Mouse (Mus musculus) heart, embryonic 15.5 days (tissue): Measurements from ENCODE around the gene Tmem125. TPM values are rescaled to one million over a fixed set of nuclear protein-coding genes. Genes with fewer than 3 reads are reported as not detected.
"Not testable (repeated sequence)": the region's sequence is repeated elsewhere in the genome, so short reads cannot be mapped to it uniquely, and the experiment has no call there.

Experiments
- ATAC-seq: fragments of 200-750 bp; cut with Nextera tagmentation; replicated peaks from 2 replicates; pipeline ENCODE4 v1.8.0; 2017; ENCODE audit warnings: low read depth, moderate TSS enrichment; ENCODE audit not compliant: insufficient number of reproducible peaks, insufficient read depth, low FRiP score
- H3K27ac ChIP-seq: fragments of 300-500 bp; sonication (generic); 2 replicates; pipeline ENCODE4 v1.5.1; 2015; ENCODE audit warnings: mild to moderate bottlenecking, inconsistent platforms
- H3K27me3 ChIP-seq: fragments of 300-500 bp; sonication (generic); 2 replicates; pipeline ENCODE4 v1.6.1; 2015; ENCODE audit warnings: inconsistent platforms
- H3K36me3 ChIP-seq: fragments of 300-500 bp; sonication (generic); 2 replicates; pipeline ENCODE4 v1.6.1; 2015; ENCODE audit warnings: mild to moderate bottlenecking, inconsistent platforms
- H3K4me1 ChIP-seq: fragments of 300-500 bp; sonication (generic); replicated peaks from 2 replicates; pipeline ENCODE4 v1.6.1; 2015; ENCODE audit warnings: inconsistent platforms
- H3K4me2 ChIP-seq: fragments of 300-500 bp; sonication (generic); 2 replicates; pipeline ENCODE4 v1.6.1; 2015; ENCODE audit warnings: inconsistent platforms, mild to moderate bottlenecking, moderate library complexity
- H3K4me3 ChIP-seq: fragments of 300-500 bp; sonication (generic); 2 replicates; pipeline ENCODE4 v1.5.1; 2015; ENCODE audit warnings: mild to moderate bottlenecking, inconsistent platforms
- H3K9ac ChIP-seq: fragments of 300-500 bp; sonication (generic); 2 replicates; pipeline ENCODE4 v1.6.1; 2015; ENCODE audit warnings: mild to moderate bottlenecking, inconsistent platforms
- H3K9me3 ChIP-seq: fragments of 300-500 bp; sonication (generic); replicated peaks from 2 replicates; pipeline ENCODE4 v1.6.1; 2016; ENCODE audit warnings: inconsistent platforms
- WGBS: fragments of 180-500 bp; shearing (Covaris S2); methylation state at CpG from one replicate; pipeline ENCODE4 v1.1.7; 2015; ENCODE audit warnings: mixed read lengths; 5-methylcytosine and 5-hydroxymethylcytosine counted together
- polyA plus RNA-seq: library from polyadenylated mRNA; unstranded; fragments of >200 nt; fragmentation: Nextera tagmentation; extraction: Ambion mirVana; gene quantifications from 2 replicates; pipeline ENCODE4 v1.2.1, GENCODE M21; 2015

Tmem125 gene
- polyA plus RNA-seq, 1 experiment from 2014 or later, result 0.39 TPM

DNA sequence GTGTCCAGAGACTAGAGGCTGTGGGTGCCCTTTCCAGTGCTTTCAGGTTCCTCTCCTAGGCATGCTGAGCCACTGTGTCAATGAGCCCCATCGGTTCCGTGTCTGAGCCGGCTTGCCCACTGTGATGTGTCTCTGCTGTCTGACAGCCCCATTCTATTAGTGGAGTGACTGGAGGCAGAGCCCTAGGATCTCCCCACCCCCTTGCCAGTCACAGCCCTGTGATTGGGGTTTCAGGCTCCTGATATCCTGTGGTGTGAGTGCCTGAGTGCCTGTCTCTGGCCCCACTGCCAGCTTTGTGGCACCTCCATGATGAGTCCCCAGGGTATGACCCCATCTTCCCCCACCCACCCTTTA, 21.1 kb upstream of the Tmem125 start:
- Histone ChIP-seq H3K4me1 (no peaks in the 10 kb centered on the region), H3K36me3 (no peaks in the 10 kb centered on the region), H3K4me3 (no peak overlapping the region), H3K27me3 (peaks cover 20% of the 10 kb centered on the region), H3K9ac (no peak overlapping the region), H3K27ac (no peak overlapping the region), H3K4me2 (no peak overlapping the region), H3K9me3 (no peaks in the 10 kb centered on the region)
- WGBS, result 52% methylated on average over 3 of the region's 3 CpGs
- no peak for ATAC-seq

DNA sequence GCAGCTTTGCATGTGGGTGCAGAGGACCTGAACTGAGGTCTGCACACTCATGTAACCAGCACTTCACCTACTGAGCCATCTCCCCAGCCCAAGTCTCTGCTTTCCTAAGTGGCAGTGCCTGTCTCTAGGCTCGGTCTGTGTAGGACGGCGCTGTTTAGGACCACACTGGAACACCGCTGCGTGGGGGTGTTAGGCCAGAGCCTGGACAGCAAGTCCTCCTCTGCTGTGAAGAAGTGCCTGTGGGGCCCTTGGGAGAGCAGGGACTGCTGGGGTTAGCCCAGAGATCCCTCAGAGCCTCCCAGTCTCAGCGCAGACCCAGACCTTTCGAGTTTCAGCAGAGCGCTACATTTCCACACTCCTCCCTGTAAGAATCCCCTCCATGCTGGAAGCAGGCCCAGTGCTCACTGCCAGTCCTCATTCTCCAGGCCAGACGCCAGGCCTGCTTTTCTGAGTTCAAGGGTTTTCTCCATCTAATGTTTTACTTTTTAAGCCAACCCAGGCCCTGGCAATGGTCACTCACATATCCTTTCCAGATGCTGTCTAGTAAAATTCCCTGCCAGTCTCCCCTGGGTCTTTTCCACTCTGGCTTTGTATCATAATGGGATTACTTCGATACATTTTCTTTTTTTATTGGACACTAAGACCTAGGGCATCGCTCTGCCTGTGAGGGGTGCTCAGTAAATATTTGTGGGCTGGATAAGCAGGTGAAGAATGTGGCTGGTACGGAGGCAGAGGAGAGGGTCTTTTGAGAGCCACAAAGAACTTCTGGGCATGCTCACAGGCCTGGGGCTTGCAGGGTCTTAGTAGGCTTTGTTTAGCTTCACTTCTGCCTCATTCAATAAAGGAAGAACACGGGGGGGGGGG, 20.4 kb upstream of the Tmem125 start:
- no peaks in the 10 kb centered on the region for H3K4me1 ChIP-seq
- peak; percentile 23; the same call in 1 of the 2 replicates for ATAC-seq
- H3K27ac ChIP-seq, result no peak overlapping the region
- no peak overlapping the region for H3K4me3 ChIP-seq
- H3K27me3 ChIP-seq, result peaks cover 14% of the 10 kb centered on the region; the same call in 1 of the 2 replicates
- H3K4me2 ChIP-seq, result no peak overlapping the region
- no peaks in the 10 kb centered on the region for H3K36me3 ChIP-seq
- no peak overlapping the region for H3K9ac ChIP-seq
- no peaks in the 10 kb centered on the region for H3K9me3 ChIP-seq
- 72% methylated on average over 13 of the region's 13 CpGs for WGBS

DNA sequence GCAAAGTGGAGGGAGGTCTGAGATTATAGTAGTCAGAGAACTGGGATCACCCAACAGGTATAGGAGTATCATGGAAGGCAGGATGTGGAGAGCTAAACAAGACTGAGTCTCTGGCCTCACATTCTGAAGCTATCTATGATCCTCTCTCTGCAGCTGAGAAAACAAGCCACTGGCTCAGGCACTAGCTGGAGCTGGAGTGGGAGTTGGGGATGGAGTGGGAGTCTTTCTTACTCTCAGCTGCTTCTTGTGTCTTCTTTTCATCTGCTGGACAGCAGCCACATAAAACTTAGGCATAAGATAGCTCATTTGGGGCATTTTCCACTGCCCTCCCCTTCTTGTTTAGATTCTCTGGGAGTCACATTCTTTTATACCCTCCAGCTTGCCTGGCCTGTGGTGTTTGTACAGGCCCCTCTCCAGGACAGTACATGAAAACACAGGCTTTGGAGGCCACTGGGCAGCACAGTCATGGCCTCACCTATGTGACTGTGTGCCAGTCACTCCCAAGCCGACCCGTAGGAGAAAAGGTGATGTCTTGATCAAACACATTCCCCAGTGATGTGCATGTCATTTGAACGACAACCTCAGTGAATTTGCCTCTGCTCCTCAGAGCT, 9.3 kb upstream of the Tmem125 start:
- no peak overlapping the region for H3K27ac ChIP-seq
- no peaks in the 10 kb centered on the region for H3K4me1 ChIP-seq
- H3K9ac ChIP-seq, result no peak overlapping the region
- H3K4me3 ChIP-seq, result no peak overlapping the region
- H3K36me3 ChIP-seq, result no peaks in the 10 kb centered on the region
- no peaks in the 10 kb centered on the region for H3K9me3 ChIP-seq
- 57% methylated on average over 3 of the region's 3 CpGs for WGBS
- no peak; the same call in 1 of the 2 replicates for ATAC-seq
- H3K27me3 ChIP-seq, result 0 out of 2 replicates have a peak, but pooled peaks cover 5% of the 10 kb centered on the region
- no peak overlapping the region for H3K4me2 ChIP-seq

DNA sequence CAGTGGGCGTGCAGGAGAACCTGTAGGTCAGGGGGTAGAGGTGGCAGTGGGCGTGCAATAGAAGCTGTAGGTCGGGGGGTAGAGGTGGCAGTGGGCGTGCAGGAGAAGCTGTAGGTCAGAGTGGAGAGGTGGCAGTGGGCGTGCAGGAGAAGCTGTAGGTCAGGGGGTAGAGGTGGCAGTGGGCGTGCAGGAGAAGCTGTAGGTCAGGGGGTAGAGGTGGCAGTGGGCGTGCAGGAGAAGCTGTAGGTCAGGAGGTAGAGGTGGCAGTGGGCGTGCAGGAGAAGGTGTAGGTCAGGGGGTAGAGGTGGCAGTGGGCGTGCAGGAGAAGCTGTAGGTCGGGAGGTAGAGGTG, 4.3 kb upstream of the Tmem125 start:
- H3K36me3 ChIP-seq, H3K4me2 ChIP-seq, H3K27ac ChIP-seq, H3K27me3 ChIP-seq, ATAC-seq, H3K9ac ChIP-seq, H3K4me3 ChIP-seq, H3K9me3 ChIP-seq, H3K4me1 ChIP-seq: not testable (repeated sequence)
- 80% methylated on average over 10 of the region's 10 CpGs for WGBS

DNA sequence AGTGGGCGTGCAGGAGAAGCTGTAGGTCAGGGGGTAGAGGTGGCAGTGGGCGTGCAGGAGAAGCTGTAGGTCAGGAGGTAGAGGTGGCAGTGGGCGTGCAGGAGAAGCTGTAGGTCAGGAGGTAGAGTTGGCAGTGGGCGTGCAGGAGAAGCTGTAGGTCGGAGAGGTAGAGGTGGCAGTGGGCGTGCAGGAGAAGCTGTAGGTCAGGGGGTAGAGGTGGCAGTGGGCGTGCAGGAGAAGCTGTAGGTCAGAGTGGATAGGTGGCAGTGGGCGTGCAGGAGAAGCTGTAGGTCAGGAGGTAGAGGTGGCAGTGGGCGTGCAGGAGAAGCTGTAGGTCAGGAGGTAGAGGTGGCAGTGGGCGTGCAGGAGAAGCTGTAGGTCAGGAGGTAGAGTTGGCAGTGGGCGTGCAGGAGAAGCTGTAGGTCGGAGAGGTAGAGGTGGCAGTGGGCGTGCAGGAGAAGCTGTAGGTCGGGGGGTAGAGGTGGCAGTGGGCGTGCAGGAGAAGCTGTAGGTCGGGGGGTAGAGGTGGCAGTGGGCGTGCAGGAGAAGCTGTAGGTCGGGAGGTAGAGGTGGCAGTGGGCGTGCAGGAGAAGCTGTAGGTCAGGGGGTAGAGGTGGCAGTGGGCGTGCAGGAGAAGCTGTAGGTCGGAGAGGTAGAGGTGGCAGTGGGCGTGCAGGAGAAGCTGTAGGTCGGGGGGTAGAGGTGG, 3.7 kb upstream of the Tmem125 start:
- H3K4me2 ChIP-seq, H3K27ac ChIP-seq, H3K27me3 ChIP-seq, ATAC-seq, H3K4me3 ChIP-seq, H3K9me3 ChIP-seq, H3K9ac ChIP-seq, H3K36me3 ChIP-seq: not testable (repeated sequence)
- peaks cover 12% of the 10 kb centered on the region for H3K4me1 ChIP-seq
- 85% methylated on average over 23 of the region's 23 CpGs for WGBS

DNA sequence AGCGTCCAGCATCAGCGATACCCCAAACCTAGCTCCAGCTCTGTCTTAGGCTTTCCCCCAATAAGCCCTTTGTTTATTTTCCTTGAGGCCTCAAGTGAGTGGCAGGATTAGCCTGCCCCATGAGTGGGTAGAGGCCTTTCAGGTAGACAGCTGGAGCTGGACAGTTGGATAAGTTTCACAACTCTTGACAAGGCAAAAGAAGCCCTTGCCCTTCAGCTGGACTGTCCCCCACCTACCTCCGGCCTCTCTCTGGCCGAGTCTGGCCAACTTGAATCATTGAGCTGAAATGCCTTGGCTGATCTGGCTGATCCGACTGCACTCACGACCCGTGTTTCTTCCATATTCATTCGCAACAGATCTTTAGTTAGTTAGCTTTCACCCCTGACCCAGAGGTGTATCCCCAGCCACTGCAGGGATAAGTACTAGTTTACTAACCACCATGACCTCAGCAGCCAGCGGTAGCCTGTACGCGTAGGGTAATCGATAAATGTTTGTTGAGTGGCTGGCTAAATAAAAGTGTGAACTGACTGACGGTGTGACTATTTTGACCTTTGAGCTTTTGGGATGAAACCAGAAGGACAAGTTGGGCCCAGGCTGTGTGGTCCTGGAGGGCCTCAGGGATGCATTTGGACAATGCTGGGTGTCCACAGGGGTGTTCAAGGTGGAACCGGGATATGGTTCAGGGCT, 740 bp upstream of the Tmem125 start:
- ATAC-seq, result no peak
- no peaks in the 10 kb centered on the region for H3K9me3 ChIP-seq
- H3K4me1 ChIP-seq, result peaks cover 12% of the 10 kb centered on the region
- 76% methylated on average over 14 of the region's 14 CpGs for WGBS
- H3K4me2 ChIP-seq, result peak overlapping the region; percentile 74
- no peaks in the 10 kb centered on the region for H3K36me3 ChIP-seq
- no peak overlapping the region for H3K27ac ChIP-seq
- H3K9ac ChIP-seq, result no peak overlapping the region
- H3K4me3 ChIP-seq, result peak overlapping the region; percentile 46; the same call in 1 of the 2 replicates
- H3K27me3 ChIP-seq, result peaks cover 15% of the 10 kb centered on the region

DNA sequence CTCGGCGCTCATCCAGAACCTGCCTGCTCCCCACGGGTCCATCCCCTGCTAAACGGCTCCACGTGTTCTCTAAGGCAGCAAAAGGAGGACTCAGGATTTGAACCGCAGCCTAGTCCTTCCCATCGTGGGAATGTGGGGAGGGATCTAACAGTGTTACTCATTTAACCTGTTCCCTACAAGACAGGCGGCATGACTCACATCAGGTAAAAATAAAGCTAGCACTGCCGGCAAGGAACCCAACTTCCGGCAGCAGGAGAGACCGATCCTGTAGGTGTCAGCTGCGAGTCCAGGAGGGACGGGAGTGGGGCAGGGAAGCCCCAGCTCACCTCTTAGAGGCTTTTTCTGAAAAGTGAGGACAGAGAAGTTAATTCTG, 700 bp downstream of the Tmem125 start:
- Histone ChIP-seq H3K4me1 (peaks cover 12% of the 10 kb centered on the region), H3K4me2 (peak overlapping the region; percentile 74), H3K9ac (no peak overlapping the region), H3K27ac (no peak overlapping the region), H3K9me3 (no peaks in the 10 kb centered on the region), H3K36me3 (no peaks in the 10 kb centered on the region), H3K4me3 (peak overlapping the region; percentile 46), H3K27me3 (peaks cover 18% of the 10 kb centered on the region)
- 6% methylated on average over 13 of the region's 13 CpGs for WGBS
- ATAC-seq, result no peak

DNA sequence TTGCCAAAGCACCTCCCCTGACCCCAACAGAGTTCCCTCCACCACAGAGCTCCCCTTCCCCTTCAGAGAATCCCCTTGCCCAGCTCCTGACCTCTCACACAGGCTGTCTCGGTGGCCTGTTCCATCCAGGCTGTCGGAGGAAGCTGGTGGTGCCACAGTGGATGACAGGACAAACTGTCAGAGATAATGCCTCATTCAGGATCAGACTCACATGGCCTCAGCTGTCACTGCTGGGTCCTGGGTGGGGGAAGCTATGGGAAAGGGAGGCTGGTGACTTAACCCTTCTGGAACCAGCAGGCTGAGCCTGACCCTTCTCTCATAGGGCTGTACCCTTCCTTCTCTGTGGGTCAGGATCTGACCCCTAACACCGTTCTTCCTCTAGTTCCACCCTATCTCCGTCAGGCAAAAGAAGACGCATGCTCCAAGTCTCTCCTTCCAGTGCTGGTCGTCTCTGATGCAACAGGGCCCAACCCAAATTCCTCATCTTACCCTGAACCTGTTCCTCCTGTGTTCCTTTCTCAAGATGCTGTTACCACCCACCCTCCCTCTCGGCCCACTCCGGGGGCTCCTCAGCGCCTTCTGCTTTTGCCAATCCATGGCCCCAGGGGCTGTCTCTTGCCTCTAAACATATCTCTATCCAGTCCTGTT, 1.2 kb downstream of the Tmem125 start:
- no peak for ATAC-seq
- Histone ChIP-seq H3K9me3 (no peaks in the 10 kb centered on the region), H3K27me3 (peaks cover 18% of the 10 kb centered on the region), H3K9ac (no peak overlapping the region), H3K4me1 (peaks cover 12% of the 10 kb centered on the region), H3K4me3 (peak overlapping the region; percentile 46; the same call in 1 of the 2 replicates), H3K36me3 (no peaks in the 10 kb centered on the region), H3K4me2 (peak overlapping the region; percentile 74), H3K27ac (no peak overlapping the region)
- 44% methylated on average over 9 of the region's 9 CpGs for WGBS

DNA sequence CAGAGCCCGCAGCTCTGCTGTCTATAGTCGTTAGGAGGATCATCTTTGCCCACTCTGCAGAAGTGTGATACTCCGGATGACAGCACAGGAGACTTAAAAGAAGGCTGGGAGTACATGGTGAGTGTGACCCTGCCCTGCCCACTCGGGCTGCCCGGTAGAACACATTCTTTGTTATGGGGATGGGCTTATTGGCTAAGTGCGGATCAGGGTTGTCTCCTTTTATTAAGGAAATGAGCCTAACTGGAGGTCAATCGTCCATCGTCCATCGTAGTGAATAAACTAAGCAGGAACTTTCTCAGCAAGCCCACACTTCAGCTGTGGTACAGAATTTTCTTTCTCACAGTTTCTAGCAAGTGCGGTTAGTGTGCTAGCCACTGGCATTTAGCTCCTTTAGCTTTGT, 3.9 kb downstream of the Tmem125 start:
- no peak overlapping the region for H3K4me2 ChIP-seq
- H3K4me1 ChIP-seq, result peaks cover 12% of the 10 kb centered on the region
- H3K9ac ChIP-seq, result no peak overlapping the region
- H3K27me3 ChIP-seq, result peaks cover 29% of the 10 kb centered on the region
- H3K27ac ChIP-seq, result no peak overlapping the region
- no peak for ATAC-seq
- no peaks in the 10 kb centered on the region for H3K36me3 ChIP-seq
- no peak overlapping the region for H3K4me3 ChIP-seq
- 41% methylated on average over 10 of the region's 10 CpGs for WGBS
- H3K9me3 ChIP-seq, result no peaks in the 10 kb centered on the region

DNA sequence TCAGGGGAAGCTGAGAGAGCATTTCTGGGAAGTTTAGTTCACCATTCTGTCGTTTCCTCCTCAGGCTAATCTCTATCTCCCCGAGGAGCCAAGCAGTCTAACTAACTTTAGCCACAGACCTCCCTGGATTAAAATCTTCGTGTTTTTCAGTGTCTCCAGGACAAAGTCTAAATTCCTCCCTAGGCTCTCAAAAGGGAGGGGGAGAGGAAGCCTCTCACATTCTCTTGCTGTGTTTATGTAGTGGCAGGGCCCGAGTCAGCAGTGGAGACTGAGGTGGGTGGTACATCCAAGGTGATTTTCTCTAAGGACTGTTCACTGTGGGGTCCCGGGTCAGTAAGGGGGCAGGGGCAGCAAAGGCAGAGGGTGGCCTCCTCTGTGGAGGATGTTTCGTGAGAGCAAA, 6.0 kb downstream of the Tmem125 start:
- no peak for ATAC-seq
- Histone ChIP-seq H3K4me1 (no peaks in the 10 kb centered on the region), H3K9ac (no peak overlapping the region), H3K4me3 (no peak overlapping the region), H3K27ac (no peak overlapping the region), H3K9me3 (no peaks in the 10 kb centered on the region), H3K36me3 (no peaks in the 10 kb centered on the region), H3K27me3 (peaks cover 32% of the 10 kb centered on the region), H3K4me2 (no peak overlapping the region)
- WGBS, result 28% methylated on average over 6 of the region's 6 CpGs

DNA sequence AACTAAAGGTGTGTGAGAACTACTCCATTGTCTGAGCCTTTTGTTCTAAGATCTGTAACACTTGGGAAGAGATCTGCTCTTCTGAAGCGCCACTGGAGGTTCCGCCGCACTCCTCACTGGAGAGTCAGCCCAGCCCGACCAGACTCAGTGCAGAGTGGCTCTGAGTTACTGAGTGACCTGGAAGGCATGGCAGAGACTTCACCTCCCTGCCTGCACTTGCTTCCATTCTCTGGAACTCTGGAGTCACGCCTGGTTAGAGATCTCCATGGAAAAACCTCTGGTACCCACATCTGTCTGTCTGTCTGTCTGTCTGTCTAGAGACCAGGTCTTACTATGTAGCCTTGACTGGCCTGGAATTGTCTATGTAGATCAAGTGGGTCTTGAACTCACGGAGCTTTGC, 8.2 kb downstream of the Tmem125 start:
- no peak overlapping the region for H3K27ac ChIP-seq
- no peak overlapping the region for H3K4me3 ChIP-seq
- H3K4me1 ChIP-seq, result no peaks in the 10 kb centered on the region
- H3K27me3 ChIP-seq, result peaks cover 19% of the 10 kb centered on the region
- ATAC-seq, result no peak
- no peaks in the 10 kb centered on the region for H3K9me3 ChIP-seq
- 78% methylated on average over 6 of the region's 6 CpGs for WGBS
- H3K9ac ChIP-seq, result no peak overlapping the region
- no peaks in the 10 kb centered on the region for H3K36me3 ChIP-seq
- H3K4me2 ChIP-seq, result no peak overlapping the region
